Mouse (Mus musculus) kidney, postnatal 25 days (tissue): ENCODE measurements at regions not wholly inside any gene's neighbourhood (a gene's known extent, or its start where the extent isn't known, plus 50 kb on each side); places are given as distances from the start of the nearest gene placed in this dataset.

Source experiments
- DNase-seq, 2 experiments: peaks; one replicate each; pipeline ENCODE4 v3.0.0; 2021; ENCODE audit warnings: mixed read lengths in 2 of 2

- no peak for DNase-seq
Measured at GRCm38 (mm10) chr5:85706084-85706483, 359.3 kb downstream of the Cenpc1 start.

GRCm38 (mm10) chr5:85677872-85678271 lies 387.5 kb downstream of the Cenpc1 start:
- DNase-seq: no peak

- DNase-seq: no peak
Measured at GRCm38 (mm10) chr5:85671121-85671520, 394.3 kb downstream of the Cenpc1 start.

- DNase-seq: no peak
Measured at GRCm38 (mm10) chr5:85661487-85661886, 403.9 kb downstream of the Cenpc1 start.

- no peak for DNase-seq
Measured at GRCm38 (mm10) chr5:85621078-85621477, 444.3 kb downstream of the Cenpc1 start.

- no peak for DNase-seq
Measured at GRCm38 (mm10) chr5:85614783-85615182, 450.6 kb downstream of the Cenpc1 start.

GRCm38 (mm10) chr5:85612606-85613005 lies 452.8 kb downstream of the Cenpc1 start:
- DNase-seq: no peak

GRCm38 (mm10) chr5:85609104-85609503 lies 456.3 kb downstream of the Cenpc1 start:
- DNase-seq: no peak

- no peak for DNase-seq
Measured at GRCm38 (mm10) chr5:85598164-85598563, 467.2 kb downstream of the Cenpc1 start.

GRCm38 (mm10) chr5:85595082-85595447 lies 470.3 kb downstream of the Cenpc1 start:
- no peak for DNase-seq

GRCm38 (mm10) chr5:85594413-85595081 lies 470.8 kb downstream of the Cenpc1 start:
- DNase-seq: no peak

- DNase-seq: no peak
Measured at GRCm38 (mm10) chr5:85592236-85592635, 473.1 kb downstream of the Cenpc1 start.

GRCm38 (mm10) chr5:85586727-85587126 lies 478.7 kb downstream of the Cenpc1 start:
- peak in 1 of 2 experiments; percentile 8 for DNase-seq

GRCm38 (mm10) chr5:85572531-85572930 lies 492.9 kb downstream of the Cenpc1 start:
- DNase-seq: no peak

GRCm38 (mm10) chr5:85571967-85572366 lies 493.4 kb downstream of the Cenpc1 start:
- no peak for DNase-seq

GRCm38 (mm10) chr5:85571381-85571780 lies 494.0 kb downstream of the Cenpc1 start:
- no peak for DNase-seq

GRCm38 (mm10) chr5:85536329-85536728 lies 529.1 kb downstream of the Cenpc1 start:
- DNase-seq: no peak

GRCm38 (mm10) chr5:85525385-85526194 lies 539.8 kb downstream of the Cenpc1 start:
- no peak for DNase-seq

- no peak for DNase-seq
Measured at GRCm38 (mm10) chr5:85505244-85505643, 560.1 kb downstream of the Cenpc1 start.

- DNase-seq: no peak
Measured at GRCm38 (mm10) chr5:85497261-85497660, 568.1 kb downstream of the Cenpc1 start.

- DNase-seq: no peak
Measured at GRCm38 (mm10) chr5:85485733-85486322, 579.6 kb downstream of the Cenpc1 start.

GRCm38 (mm10) chr5:85485157-85485556 lies 580.2 kb downstream of the Cenpc1 start:
- DNase-seq: no peak

GRCm38 (mm10) chr5:85467811-85468210 lies 597.6 kb downstream of the Cenpc1 start:
- no peak for DNase-seq

- no peak for DNase-seq
Measured at GRCm38 (mm10) chr5:85467151-85467550, 598.2 kb downstream of the Cenpc1 start.
